Mouse (Mus musculus) urinary bladder, adult 2 months (tissue): Measurements from ENCODE around the gene Zfp354b. TPM values are rescaled to one million over a fixed set of nuclear protein-coding genes. Genes with fewer than 3 reads are reported as not detected.

ENCODE experiments used
- DNase-seq: peaks from one replicate; pipeline ENCODE4 v3.0.0; 2022; ENCODE audit warnings: low spot score
- polyA plus RNA-seq: library from polyadenylated mRNA; depleted of rRNA; stranded (reverse); fragments of >200 nt; gene quantifications from 2 replicates; pipeline ENCODE4 v1.2.3, GENCODE M21; 2012; rRNA removed

The Zfp354b gene
- polyA plus RNA-seq, 1 experiment: 2.6 TPM

DNA sequence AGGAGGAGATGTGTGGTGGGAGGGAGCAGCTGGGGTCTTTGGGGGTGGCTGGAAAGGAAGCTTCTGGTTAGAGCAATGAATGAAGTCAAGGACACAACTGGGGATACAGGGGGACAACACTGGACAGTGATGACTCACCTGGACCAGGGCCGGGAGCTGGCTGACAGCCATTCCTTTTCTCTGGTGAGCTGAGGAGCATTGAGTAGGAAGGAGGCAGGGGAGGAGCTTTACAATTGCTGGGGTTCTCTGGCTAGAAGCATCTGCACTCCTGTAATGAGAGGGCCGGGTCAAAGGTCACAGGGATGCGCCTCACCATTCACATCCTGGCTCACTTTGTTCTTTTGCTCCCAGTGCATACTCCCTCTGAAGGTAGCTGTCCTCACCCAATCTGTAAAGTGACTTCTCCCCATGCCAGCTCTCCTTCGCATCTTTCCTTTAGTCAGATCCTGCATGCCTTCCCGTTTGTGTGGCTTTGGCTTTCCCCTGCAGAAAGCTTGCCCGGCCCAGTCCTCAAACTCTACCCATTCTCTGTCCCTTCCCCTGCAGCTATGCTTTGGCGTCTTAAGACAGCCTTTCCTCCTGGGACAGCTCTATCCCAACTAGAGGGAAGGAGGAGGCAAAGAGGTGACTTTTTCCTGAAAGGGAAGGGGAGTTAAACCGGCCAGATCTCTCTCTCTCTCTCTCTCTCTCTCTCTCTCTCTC lies 45.1 kb downstream of the Zfp354b start:
- no peak for DNase-seq

DNA sequence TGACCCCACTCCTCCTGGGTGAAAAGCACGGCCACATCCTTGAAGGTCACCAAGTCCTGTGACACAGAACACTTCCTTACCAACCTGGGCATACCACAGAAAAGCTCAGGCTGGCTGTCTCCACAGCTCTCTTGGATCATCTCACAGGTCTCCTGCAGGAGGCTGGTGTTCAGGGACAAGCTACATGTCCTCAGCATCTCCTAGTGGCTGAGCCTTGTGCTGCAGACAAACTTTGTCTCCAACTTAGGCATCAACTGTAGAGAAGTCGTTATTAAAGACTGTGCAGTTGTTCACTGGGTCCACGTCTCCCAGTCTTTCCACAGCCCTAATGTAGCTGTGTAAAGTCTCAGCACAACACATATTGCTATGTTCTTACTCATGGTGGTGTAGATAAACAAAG lies 47.7 kb downstream of the Zfp354b start:
- no peak for DNase-seq

DNA sequence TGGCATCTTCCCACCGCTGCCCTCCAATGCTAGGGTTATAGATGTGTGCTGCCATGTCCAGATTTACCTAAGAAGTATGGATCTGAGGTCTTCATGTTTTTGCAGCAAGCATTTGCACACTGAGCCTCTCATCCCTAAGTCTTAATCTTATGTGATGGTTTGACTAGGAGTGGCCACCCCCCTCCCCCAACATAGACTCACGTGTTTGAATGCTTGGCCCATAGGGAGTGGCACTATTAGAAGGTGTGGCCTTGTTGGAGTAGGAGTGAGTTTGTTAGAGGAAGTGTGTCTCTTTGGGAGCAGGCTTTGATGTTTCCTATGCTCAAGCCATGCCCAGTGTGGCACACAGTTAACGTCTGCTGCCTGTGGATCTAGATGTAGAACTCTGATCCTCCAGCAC lies 52.8 kb downstream of the Zfp354b start:
- DNase-seq: no peak

Other genes starting within 250 kb of the Zfp354b start
- 7.4 and 9.6 TPM in 2 replicates for gene Zfp354c, start 103.9 kb downstream of the Zfp354b start, polyA plus RNA-seq
- gene Zfp879, start 90.1 kb downstream of the Zfp354b start, polyA plus RNA-seq: 0.88 and 1.3 TPM in 2 replicates
- not detected in 2 replicates for gene Grm6, start 80.9 kb downstream of the Zfp354b start, polyA plus RNA-seq
- gene Zfp454, start 44.0 kb downstream of the Zfp354b start, polyA plus RNA-seq: 2.0 and 2.5 TPM in 2 replicates
- 5.1 and 5.3 TPM in 2 replicates for gene Zfp2, start 15.5 kb downstream of the Zfp354b start, polyA plus RNA-seq
- gene 4933414I15Rik, start 12.1 kb upstream of the Zfp354b start, polyA plus RNA-seq: not detected in 2 replicates
- gene Prop1, start 22.1 kb upstream of the Zfp354b start, polyA plus RNA-seq: not detected in 2 replicates
- gene Olfr1378, start 34.9 kb upstream of the Zfp354b start, polyA plus RNA-seq: not detected in 2 replicates
- gene Olfr1377, start 50.3 kb upstream of the Zfp354b start, polyA plus RNA-seq: not detected in 2 replicates
- not detected in 2 replicates for gene Olfr51, start 72.0 kb upstream of the Zfp354b start, polyA plus RNA-seq
- gene Olfr54, start 82.6 kb upstream of the Zfp354b start, polyA plus RNA-seq: not detected in 2 replicates
- not detected in 2 replicates for gene Olfr1375, start 116.5 kb upstream of the Zfp354b start, polyA plus RNA-seq
- 5.1 and 6.9 TPM in 2 replicates for gene Zfp354a, start 127.6 kb upstream of the Zfp354b start, polyA plus RNA-seq